Comparison of ENCODE assay signal across 3 mouse cellular contexts in genomic region chr16:38222491-38222890, GRCm38 (mm10).
DNase-seq lines count a peak whose midpoint lies in the region; TF ChIP-seq lines count a peak whose summit lies in the region.
"Not testable (repeated sequence)": the region's sequence is repeated elsewhere in the genome, so short reads cannot be mapped to it uniquely, and the experiment has no call there.

No protein-coding gene starts in this region.

- H3K27me3 ChIP-seq in CH12.LX (replicated peaks); MEL (ENCODE audit: control insufficient read depth in 1 of 2, insufficient read depth in 2 of 2, low read length in 2 of 2): not testable (repeated sequence)

- TF ChIP-seq POLR2A in CH12.LX (IDR thresholded peaks at IDR 0.05; ENCODE audit: low read depth, low read length); MEL (IDR thresholded peaks at IDR 0.05; ENCODE audit: control insufficient read depth in 1 of 2, insufficient read depth in 1 of 2, low read depth in 1 of 2, low read length in 2 of 2, poor library complexity in 1 of 2): not testable (repeated sequence)

- in situ Hi-C loops in CH12.LX (cut with MboI; ENCODE audit: low pct_ligation_motif_present, low pct_unique_long_range_greater_than_20kb, low sequenced_read_pairs), result loop anchor here (25.0 kb wide), 1 partner anchor 535 kb away; no protein-coding TSS in a partner anchor
- in situ Hi-C loops in ES-E14 (cut with MboI; ENCODE audit: low sequenced_read_pairs in 2 of 2, unreplicated experiment in 2 of 2), result not testable (repeated sequence)

- H3K9ac ChIP-seq in CH12.LX (ENCODE audit: insufficient read depth, low read depth); ES-E14 (ENCODE audit: insufficient read depth, low read depth, low read length, poor library complexity, severe bottlenecking); MEL (ENCODE audit: control insufficient read depth, low read depth, low read length, poor library complexity, severe bottlenecking): not testable (repeated sequence)

- TF ChIP-seq CTCF in CH12.LX (conservative IDR thresholded peaks at IDR 0.05 in 1 of 2, IDR thresholded peaks at IDR 0.05 in 1 of 2; ENCODE audit: low read depth in 2 of 2, low read length in 2 of 2); MEL (IDR thresholded peaks at IDR 0.05 in 2 of 3, conservative IDR thresholded peaks at IDR 0.05 in 1 of 3; ENCODE audit: control insufficient read depth in 1 of 3, insufficient read depth in 1 of 3, low read depth in 2 of 3, low read length in 3 of 3, poor library complexity in 1 of 3, severe bottlenecking in 1 of 3): not testable (repeated sequence)

- not testable (repeated sequence) for H3K4me2 ChIP-seq in CH12.LX (ENCODE audit: insufficient read depth, low read depth, poor library complexity, severe bottlenecking)

- dilution Hi-C loops in CH12.LX (cut with MboI; ENCODE audit: extremely low pct_ligation_motif_present, extremely low pct_unique_long_range_greater_than_20kb, low sequenced_read_pairs), result not testable (repeated sequence)

- TF ChIP-seq EP300 in CH12.LX (IDR thresholded peaks at IDR 0.05; ENCODE audit: low read length); MEL (IDR thresholded peaks at IDR 0.05; ENCODE audit: low read depth in 1 of 2, low read length in 2 of 2): not testable (repeated sequence)

- not testable (repeated sequence) for H3K9me3 ChIP-seq in CH12.LX (replicated peaks; ENCODE audit: low read length); ES-E14 (ENCODE audit: control insufficient read depth, insufficient read depth, low read depth, low read length); MEL (replicated peaks; ENCODE audit: insufficient read depth, low read length)

- not testable (repeated sequence) for H3K4me3 ChIP-seq in CH12.LX (replicated peaks in 1 of 3; ENCODE audit: low read depth in 2 of 3, low read length in 2 of 3, poor library complexity in 1 of 3); ES-E14 (ENCODE audit: insufficient read depth in 1 of 2, low read depth in 1 of 2, low read length in 2 of 2, poor library complexity in 1 of 2, severe bottlenecking in 1 of 2); MEL (ENCODE audit: control insufficient read depth in 1 of 2, insufficient read depth in 1 of 2, low read depth in 2 of 2, low read length in 2 of 2)

- not testable (repeated sequence) for TF ChIP-seq RAD21 in CH12.LX (IDR thresholded peaks at IDR 0.05; ENCODE audit: low read depth, low read length); MEL (IDR thresholded peaks at IDR 0.05; ENCODE audit: low read depth, low read length)

- not testable (repeated sequence) for DNase-seq in CH12.LX (ENCODE audit: extremely low read depth); ES-E14 (ENCODE audit: low read depth, low spot score); MEL (ENCODE audit: low read depth, low spot score)

- not testable (repeated sequence) for H3K79me2 ChIP-seq in CH12.LX (replicated peaks; ENCODE audit: control insufficient read depth, extremely low read depth, insufficient read depth, poor library complexity, severe bottlenecking); MEL (ENCODE audit: control insufficient read depth, insufficient read depth, low read length, poor library complexity)

- H3K36me3 ChIP-seq in CH12.LX (replicated peaks in 1 of 2; ENCODE audit: control insufficient read depth in 1 of 2, insufficient read depth in 1 of 2, low read length in 1 of 2), result peaks cover 38 to 62% of the 10 kb centered on the region in 2 experiments
- not testable (repeated sequence) for H3K36me3 ChIP-seq in ES-E14 (ENCODE audit: control insufficient read depth, insufficient read depth, low read length, poor library complexity, severe bottlenecking)
- H3K36me3 ChIP-seq in MEL (ENCODE audit: control insufficient read depth in 1 of 2, insufficient read depth in 2 of 2, low read length in 2 of 2), result peaks cover 6 to 28% of the 10 kb centered on the region in 2 experiments; a peak in 3 of 4 replicates

- peaks cover 0 to 16% of the 10 kb centered on the region in 2 experiments; a peak in 2 of 4 replicates for H3K4me1 ChIP-seq in CH12.LX (ENCODE audit: control insufficient read depth in 1 of 2, insufficient read depth in 2 of 2)
- H3K4me1 ChIP-seq in ES-E14 (ENCODE audit: control insufficient read depth in 2 of 2, insufficient read depth in 2 of 2, low read length in 2 of 2, poor library complexity in 1 of 2); MEL (ENCODE audit: control insufficient read depth in 1 of 2, insufficient read depth in 2 of 2, low read length in 2 of 2): not testable (repeated sequence)

- H3K27ac ChIP-seq in CH12.LX (ENCODE audit: insufficient read depth, low read depth); ES-E14 (ENCODE audit: insufficient read depth, low read depth, low read length, poor library complexity, severe bottlenecking); MEL (ENCODE audit: control insufficient read depth, low read depth, low read length): not testable (repeated sequence)

TF ChIP-seq in CH12.LX, 34 proteins besides CTCF, POLR2A, EP300 and RAD21:
- TF ChIP-seq ZNF384 (IDR thresholded peaks at IDR 0.05; ENCODE audit: low read depth, low read length), result peak; percentile 77

TF ChIP-seq in ES-E14, 5 proteins besides CTCF, POLR2A, EP300 and RAD21:
- TF ChIP-seq ZNF384 (IDR thresholded peaks at IDR 0.05; ENCODE audit: low read depth, low read length), result peak; percentile 66
TF ChIP-seq in ES-E14: peak in this region for 1; not testable (repeated sequence) for 4.

TF ChIP-seq in MEL, 35 proteins besides CTCF, POLR2A, EP300 and RAD21:
- TF ChIP-seq ZNF384 (IDR thresholded peaks at IDR 0.05; ENCODE audit: low read depth, low read length), result peak; percentile 51; the same call in 1 of the 2 replicates
